18 mouse cellular contexts compared by ENCODE assay signal in genomic region chr15:93583051-93583450, GRCm38 (mm10).
"Had no signal": no experiment of that assay in that cellular context is flagged by ENCODE, and none has a peak within 500 bp of the region (broad histone marks: within the 10 kb centered on the region; RNA-seq: fewer than 3 reads in every experiment).

No protein-coding gene starts in this region.

- H3K9me3 ChIP-seq: midbrain, embryonic 12.5 days; neural tube, embryonic 15.5 days had no signal

- H3K4me2 ChIP-seq: lung, embryonic 14.5 days; midbrain, embryonic 12.5 days; neural tube, embryonic 13.5 days; neural tube, embryonic 15.5 days had no signal

- H3K9ac ChIP-seq: lung, embryonic 14.5 days; midbrain, embryonic 12.5 days; neural tube, embryonic 13.5 days; neural tube, embryonic 15.5 days had no signal

- H3K36me3 ChIP-seq: midbrain, embryonic 10.5 days; midbrain, embryonic 12.5 days; neural tube, embryonic 15.5 days had no signal

- H3K4me3 ChIP-seq: midbrain, embryonic 10.5 days; midbrain, embryonic 12.5 days; myocyte; neural tube, embryonic 13.5 days; neural tube, embryonic 15.5 days had no signal

- H3K4me1 ChIP-seq: midbrain, embryonic 10.5 days; midbrain, embryonic 12.5 days had no signal

- DNase-seq: lung, adult 18-20 months; lung, embryonic 14.5 days; lung, postnatal 10 days; midbrain, embryonic 14.5 days; retina, postnatal 1 day; right cerebral cortex, adult 18-20 months; right cerebral cortex, postnatal 25 days; right cerebral cortex, postnatal 4 days; spleen, adult 18-20 months; thymus, adult 18-20 months; thymus, postnatal 25 days; thymus, postnatal 4 days had no signal

- ATAC-seq: midbrain, embryonic 16.5 days had no signal

- H3K27ac ChIP-seq: midbrain, embryonic 10.5 days; midbrain, embryonic 12.5 days; neural tube, embryonic 13.5 days; neural tube, embryonic 15.5 days had no signal

- H3K27me3 ChIP-seq: midbrain, embryonic 12.5 days; neural tube, embryonic 13.5 days; neural tube, embryonic 15.5 days had no signal
